Mouse (Mus musculus) forebrain, embryonic 13.5 days (tissue): ENCODE measurements around the gene Vmo1. TPM values are rescaled to one million over a fixed set of nuclear protein-coding genes. Genes with fewer than 3 reads are reported as not detected.
A peak's percentile ranks its signal among the peaks of the same experiment; 100 is the strongest.

Experiments
- ATAC-seq: fragments of 200-750 bp; cut with Nextera tagmentation; 2 replicates; pipeline ENCODE4 v1.8.0; 2017
- H3K27ac ChIP-seq: fragments of 300-500 bp; sonication (generic); 2 replicates; pipeline ENCODE4 v1.5.1; 2015; ENCODE audit warnings: inconsistent platforms, mild to moderate bottlenecking, moderate library complexity
- H3K27me3 ChIP-seq: fragments of 300-500 bp; sonication (generic); 2 replicates; pipeline ENCODE4 v1.6.1; 2015; ENCODE audit warnings: mild to moderate bottlenecking, inconsistent platforms
- H3K36me3 ChIP-seq: fragments of 300-500 bp; sonication (generic); 2 replicates; pipeline ENCODE4 v1.6.1; 2015; ENCODE audit warnings: mild to moderate bottlenecking, inconsistent platforms; ENCODE audit not compliant: poor library complexity, severe bottlenecking
- H3K4me1 ChIP-seq: fragments of 300-500 bp; sonication (generic); 2 replicates; pipeline ENCODE4 v1.6.1; 2015; ENCODE audit warnings: inconsistent platforms
- H3K4me2 ChIP-seq: fragments of 300-500 bp; sonication (generic); 2 replicates; pipeline ENCODE4 v1.6.1; 2015; ENCODE audit warnings: inconsistent platforms, mild to moderate bottlenecking, moderate library complexity
- H3K4me3 ChIP-seq: fragments of 300-500 bp; sonication (generic); 2 replicates; pipeline ENCODE4 v1.5.1; 2015; ENCODE audit warnings: mild to moderate bottlenecking, inconsistent platforms
- H3K9ac ChIP-seq: fragments of 300-500 bp; sonication (generic); 2 replicates; pipeline ENCODE4 v1.6.1; 2015; ENCODE audit warnings: mild to moderate bottlenecking, inconsistent platforms
- H3K9me3 ChIP-seq: fragments of 300-500 bp; sonication (generic); replicated peaks from 2 replicates; pipeline ENCODE4 v1.6.1; 2016; ENCODE audit warnings: inconsistent platforms
- WGBS: fragments of 180-500 bp; shearing (Covaris S2); methylation state at CpG from one replicate; pipeline ENCODE4 v1.1.7; 2015; 5-methylcytosine and 5-hydroxymethylcytosine counted together
- polyA plus RNA-seq: library from polyadenylated mRNA; unstranded; fragments of >200 nt; fragmentation: Nextera tagmentation; extraction: Ambion mirVana; gene quantifications from 2 replicates; pipeline ENCODE4 v1.2.1, GENCODE M21; 2015

Gene Vmo1
- polyA plus RNA-seq, 1 experiment from 2014 or later: not detected

DNA sequence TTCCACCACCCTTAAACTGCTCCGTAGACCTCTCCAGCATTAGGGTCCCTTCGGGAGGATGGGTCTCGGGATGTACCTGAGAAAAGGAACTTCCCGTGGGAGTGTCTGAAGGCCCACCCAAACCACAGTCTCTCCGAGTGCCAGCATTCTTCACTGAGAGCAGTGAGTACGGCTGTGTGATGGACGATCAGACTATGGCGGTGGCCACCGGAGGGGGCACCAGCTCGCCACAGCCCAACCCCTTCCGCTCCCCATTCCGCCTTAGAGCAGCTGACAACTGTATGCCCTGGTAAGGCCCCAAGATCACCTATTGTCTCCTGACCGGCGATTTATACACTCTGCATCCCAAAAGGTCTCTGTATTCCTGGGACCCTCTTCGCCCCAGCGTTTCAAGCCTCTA lies 49.2 kb downstream of the Vmo1 start:
- H3K4me3 ChIP-seq: peak overlapping the region; percentile 26
- H3K27me3 ChIP-seq: peaks cover 49% of the 10 kb centered on the region
- no peak for ATAC-seq
- H3K9me3 ChIP-seq: no peaks in the 10 kb centered on the region
- H3K4me2 ChIP-seq: peak overlapping the region; percentile 56
- peaks cover 14% of the 10 kb centered on the region for H3K4me1 ChIP-seq
- H3K27ac ChIP-seq: no peak overlapping the region
- H3K9ac ChIP-seq: peak overlapping the region; percentile 45
- WGBS: 21% methylated on average over 16 of the region's 16 CpGs
- no peaks in the 10 kb centered on the region for H3K36me3 ChIP-seq

DNA sequence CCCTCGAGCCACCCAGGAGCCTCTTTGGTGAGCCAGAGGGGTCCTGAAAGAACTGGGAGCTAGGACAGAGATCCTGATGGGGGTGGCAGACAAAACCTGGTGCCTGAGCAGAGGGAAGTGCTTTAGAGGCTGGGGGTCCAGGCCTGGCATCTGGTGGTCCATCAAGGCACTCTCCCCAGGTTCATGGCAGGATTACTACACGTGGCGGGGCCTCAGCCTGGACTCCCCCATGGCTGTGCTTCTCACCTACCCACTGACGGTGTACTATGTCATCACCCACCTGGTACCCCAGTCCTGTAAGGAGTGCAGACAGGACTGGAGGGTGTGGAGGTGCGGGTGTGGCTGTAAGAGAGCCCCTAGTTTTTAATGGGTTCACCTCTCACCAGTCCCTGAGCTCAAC lies 50.4 kb downstream of the Vmo1 start:
- Histone ChIP-seq H3K36me3 (no peaks in the 10 kb centered on the region), H3K9ac (no peak overlapping the region), H3K4me1 (peaks cover 22% of the 10 kb centered on the region), H3K4me3 (no peak overlapping the region), H3K4me2 (no peak overlapping the region), H3K9me3 (no peaks in the 10 kb centered on the region), H3K27me3 (peaks cover 62% of the 10 kb centered on the region), H3K27ac (no peak overlapping the region)
- 91% methylated on average over 5 of the region's 5 CpGs for WGBS
- ATAC-seq: no peak

Other genes starting within 250 kb of the Vmo1 start
- gene Alox12e, start 192.0 kb downstream of the Vmo1 start, polyA plus RNA-seq: not detected in 2 replicates
- 0.15 TPM in 1 of 2 replicates, not detected in the other for gene Alox15, start 162.6 kb downstream of the Vmo1 start, polyA plus RNA-seq
- gene Pelp1, start 104.6 kb downstream of the Vmo1 start, polyA plus RNA-seq: 32.0 and 36.3 TPM in 2 replicates
- gene Arrb2, start 82.0 kb downstream of the Vmo1 start, polyA plus RNA-seq: 33.0 and 33.2 TPM in 2 replicates
- 36.6 and 40.8 TPM in 2 replicates for gene Med11, start 62.7 kb downstream of the Vmo1 start, polyA plus RNA-seq
- gene Zmynd15, start 55.2 kb downstream of the Vmo1 start, polyA plus RNA-seq: 0.37 and 0.58 TPM in 2 replicates
- 0.71 and 0.83 TPM in 2 replicates for gene Cxcl16, start 54.6 kb downstream of the Vmo1 start, polyA plus RNA-seq
- 0.17 and 0.30 TPM in 2 replicates for gene Tm4sf5, start 9.4 kb downstream of the Vmo1 start, polyA plus RNA-seq
- gene Gltpd2, start 4.6 kb upstream of the Vmo1 start, polyA plus RNA-seq: not detected in 2 replicates
- gene Psmb6, start 10.8 kb upstream of the Vmo1 start, polyA plus RNA-seq: 912 and 933 TPM in 2 replicates
- not detected in 2 replicates for gene Gm40193, start 18.3 kb upstream of the Vmo1 start, polyA plus RNA-seq
- 2.9 and 4.6 TPM in 2 replicates for gene Pld2, start 25.4 kb upstream of the Vmo1 start, polyA plus RNA-seq
- gene Mink1, start 48.3 kb upstream of the Vmo1 start, polyA plus RNA-seq: 10.6 and 11.2 TPM in 2 replicates
- gene 4930544D05Rik, start 101.2 kb upstream of the Vmo1 start, polyA plus RNA-seq: not detected in 2 replicates
- gene Chrne, start 104.6 kb upstream of the Vmo1 start, polyA plus RNA-seq: not detected in 2 replicates
- 0.15 and 0.30 TPM in 2 replicates for gene Gp1ba, start 124.5 kb upstream of the Vmo1 start, polyA plus RNA-seq
- 108 and 119 TPM in 2 replicates for gene Rnf167, start 132.6 kb upstream of the Vmo1 start, polyA plus RNA-seq
- 156 and 165 TPM in 2 replicates for gene Slc25a11, start 132.9 kb upstream of the Vmo1 start, polyA plus RNA-seq
- 919 and 977 TPM in 2 replicates for gene Pfn1, start 140.0 kb upstream of the Vmo1 start, polyA plus RNA-seq
- 7.1 and 7.4 TPM in 2 replicates for gene Eno3, start 142.6 kb upstream of the Vmo1 start, polyA plus RNA-seq
- gene Spag7, start 154.8 kb upstream of the Vmo1 start, polyA plus RNA-seq: 173 and 177 TPM in 2 replicates
- 11.9 and 13.9 TPM in 2 replicates for gene Camta2, start 173.5 kb upstream of the Vmo1 start, polyA plus RNA-seq
- gene Inca1, start 185.5 kb upstream of the Vmo1 start, polyA plus RNA-seq: 0.87 and 0.89 TPM in 2 replicates
- gene Kif1c, start 185.9 kb upstream of the Vmo1 start, polyA plus RNA-seq: 1.3 and 1.5 TPM in 2 replicates
- 11.5 and 13.4 TPM in 2 replicates for gene Zfp3, start 249.6 kb upstream of the Vmo1 start, polyA plus RNA-seq